Mouse (Mus musculus) spleen, postnatal 36 days (tissue): Measurements from ENCODE around the gene Arpc1a.

Source experiments
- DNase-seq, 2 experiments: peaks; one replicate each; pipeline ENCODE4 v3.0.0; 2022; ENCODE audit warnings: low spot score in 2 of 2, mixed read lengths in 1 of 2

Arpc1a gene

DNA sequence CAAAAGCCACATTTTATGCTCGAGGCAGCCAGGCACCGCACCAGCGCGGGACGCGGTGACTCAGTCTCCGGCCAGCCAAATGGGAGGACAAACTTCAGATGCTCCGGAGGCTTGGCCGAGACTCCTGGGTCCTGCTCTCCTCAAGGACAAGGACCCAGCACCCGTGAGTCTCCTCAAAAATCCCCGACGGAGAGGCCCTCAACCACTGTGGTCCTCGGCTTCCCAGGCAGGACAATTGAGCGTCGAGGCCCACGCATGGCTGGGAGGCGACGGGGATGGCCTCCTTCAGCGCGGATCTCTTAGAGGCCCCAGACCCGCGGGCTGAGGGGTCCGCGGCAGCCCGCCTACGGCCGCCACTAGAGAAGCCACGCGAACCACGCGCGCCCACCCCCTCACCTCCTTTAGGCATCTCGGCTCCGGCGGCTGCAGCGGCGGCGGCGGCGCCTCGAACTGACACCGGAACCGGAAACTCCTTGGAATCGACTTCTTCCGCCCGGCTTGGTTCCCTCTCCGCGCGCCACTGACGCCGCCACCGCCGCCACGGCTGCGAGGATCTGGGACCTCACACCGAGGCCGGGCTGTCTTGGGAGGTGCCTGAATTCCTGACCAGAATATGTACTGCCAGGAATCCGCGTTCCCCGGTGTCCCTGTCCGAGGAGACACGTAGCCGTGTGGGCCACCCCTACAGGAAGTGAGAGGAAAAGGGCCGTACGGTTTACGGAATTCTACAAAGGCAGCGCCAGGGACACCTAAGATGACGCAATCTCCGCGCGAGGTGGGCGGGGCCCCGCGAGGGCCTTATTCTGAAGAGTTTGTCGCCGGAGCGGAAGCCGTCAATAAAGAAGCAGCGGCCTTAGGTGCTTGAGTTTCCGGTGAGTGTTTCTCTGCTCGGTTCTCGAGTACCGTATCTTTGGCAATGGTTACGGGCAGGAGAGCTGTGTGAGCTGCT is 56.2 kb downstream of the Arpc1a start, which contains the start of the genes Pdap1 and Bud31:
Gene Pdap1 (minus strand): TSS at position 668 of the 949 bp plus-strand sequence.
Gene Bud31 (plus strand): TSS at position 792 of the 949 bp plus-strand sequence.
- DNase-seq: peak; percentile 91 to 92

DNA sequence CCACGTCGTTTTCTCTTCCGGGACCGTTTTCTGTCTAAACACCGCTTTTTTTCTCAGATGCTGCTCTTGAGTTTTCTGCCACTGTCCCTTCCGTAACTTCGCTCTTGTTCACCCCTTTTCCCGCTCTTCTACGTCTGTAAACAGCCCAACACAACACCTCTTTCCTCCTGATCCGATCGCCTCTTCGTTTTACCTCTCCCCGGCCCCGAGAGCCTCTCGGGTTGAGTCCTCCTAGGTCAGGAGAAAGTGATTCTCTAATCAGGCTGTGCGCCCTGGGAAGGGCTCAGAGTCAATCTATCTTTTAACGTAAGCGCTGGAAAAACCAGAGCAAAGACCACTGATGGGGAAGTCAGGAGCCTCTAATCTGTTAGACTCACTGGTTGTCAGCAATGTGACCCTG is 57.0 kb downstream of the Arpc1a start:
- peak in 1 of 2 experiments; percentile 20 for DNase-seq

DNA sequence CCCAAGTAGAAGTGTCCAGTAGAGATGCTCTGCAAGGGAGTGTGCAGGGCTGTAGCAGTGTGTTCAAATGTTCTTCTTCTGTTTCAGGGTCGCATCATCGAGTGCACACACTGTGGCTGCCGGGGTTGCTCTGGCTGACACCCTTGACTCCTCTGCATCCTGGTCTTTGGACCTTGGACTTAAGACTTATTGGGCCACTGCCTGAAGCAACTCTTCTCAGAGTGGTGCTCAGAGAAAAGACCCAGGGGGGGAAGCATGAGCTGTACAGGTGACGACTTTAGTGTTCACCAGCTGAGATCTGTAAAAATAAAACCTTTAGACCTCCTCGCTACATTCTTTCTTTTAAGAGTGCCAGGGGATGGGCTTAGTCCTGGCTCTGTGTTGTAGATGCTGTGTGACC is 64.1 kb downstream of the Arpc1a start:
- no peak for DNase-seq

DNA sequence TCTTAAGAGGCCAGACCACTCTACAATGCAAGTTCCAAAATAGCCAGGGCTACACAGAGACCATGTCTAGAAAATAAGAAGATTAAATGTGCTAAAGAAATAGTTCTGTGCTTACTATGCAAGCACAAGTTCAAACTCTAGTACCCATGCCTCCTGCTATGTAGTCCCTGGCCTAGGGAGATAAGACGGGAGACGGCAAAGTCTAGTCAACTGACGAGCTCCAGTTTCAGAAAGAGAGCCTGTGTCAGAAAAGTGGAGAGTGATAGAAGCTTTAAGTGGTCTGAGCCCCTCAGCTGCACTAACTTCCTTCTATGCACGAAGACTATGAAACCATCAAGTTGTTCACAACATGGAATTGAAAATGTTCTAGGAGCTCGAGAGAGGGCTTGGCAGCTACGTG is 65.7 kb downstream of the Arpc1a start:
- no peak for DNase-seq

GRCm38 (mm10) chr5:145152690-145153089 is 69.1 kb downstream of the Arpc1a start:
- no peak for DNase-seq
